Mouse (Mus musculus) neural tube, postnatal 0 days (tissue): Measurements from ENCODE around the gene Zfand3. TPM values are rescaled to one million over a fixed set of nuclear protein-coding genes. Genes with fewer than 3 reads are reported as not detected.

Source experiments
- polyA plus RNA-seq: library from polyadenylated mRNA; unstranded; fragments of >200 nt; fragmentation: Nextera tagmentation; extraction: Ambion mirVana; gene quantifications from 2 replicates; pipeline ENCODE4 v1.2.1, GENCODE M21; 2015

The Zfand3 gene
- polyA plus RNA-seq = 50.3 and 52.3 TPM in 2 replicates

DNA sequence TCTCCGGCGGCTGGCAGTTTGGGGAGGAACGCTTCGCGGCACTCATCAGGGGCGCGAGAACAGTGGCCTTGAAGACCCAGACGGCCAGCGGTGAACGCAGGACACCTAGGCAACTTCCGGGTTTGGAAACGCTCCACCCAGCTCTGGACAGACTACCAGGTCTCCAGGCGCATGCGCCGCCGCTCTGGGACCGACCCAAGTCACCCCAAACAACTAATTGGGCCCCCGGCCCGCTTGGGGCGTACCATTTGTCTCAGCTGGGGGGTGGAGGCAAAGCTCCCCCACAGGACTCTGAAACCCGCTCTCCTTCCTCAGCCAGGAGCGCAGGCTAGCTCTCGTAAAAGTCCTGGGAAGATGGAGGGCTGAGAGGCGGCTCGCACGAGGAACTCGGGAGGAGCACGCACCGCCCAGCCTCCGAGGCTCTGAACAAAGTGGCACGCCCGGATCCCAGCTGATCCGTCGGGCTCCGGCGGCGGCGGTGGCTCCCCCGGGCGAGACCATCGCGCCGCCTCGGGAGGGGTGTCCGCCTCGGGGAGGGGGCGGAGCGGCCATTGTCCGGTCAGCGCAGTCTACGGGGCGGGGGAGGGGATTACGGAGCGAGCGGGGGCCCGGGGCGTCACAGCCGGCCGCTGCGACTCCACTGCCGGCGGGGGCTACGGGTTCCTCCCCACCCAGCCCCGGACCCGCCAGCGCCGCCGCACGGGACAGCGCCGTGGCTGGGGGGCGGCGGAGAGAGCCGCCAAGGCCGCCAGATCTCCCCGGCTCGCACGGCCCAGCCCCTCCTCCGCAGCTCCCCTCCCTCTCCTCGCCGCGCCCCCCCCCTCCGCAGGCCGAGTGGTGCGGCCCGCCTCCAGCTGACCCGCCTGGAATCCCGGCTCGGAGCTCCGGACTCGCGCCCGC lies at the start of gene Zfand3:
Gene Zfand3, plus strand, starts transcription at position 531 of the 900 bp plus-strand sequence.

DNA sequence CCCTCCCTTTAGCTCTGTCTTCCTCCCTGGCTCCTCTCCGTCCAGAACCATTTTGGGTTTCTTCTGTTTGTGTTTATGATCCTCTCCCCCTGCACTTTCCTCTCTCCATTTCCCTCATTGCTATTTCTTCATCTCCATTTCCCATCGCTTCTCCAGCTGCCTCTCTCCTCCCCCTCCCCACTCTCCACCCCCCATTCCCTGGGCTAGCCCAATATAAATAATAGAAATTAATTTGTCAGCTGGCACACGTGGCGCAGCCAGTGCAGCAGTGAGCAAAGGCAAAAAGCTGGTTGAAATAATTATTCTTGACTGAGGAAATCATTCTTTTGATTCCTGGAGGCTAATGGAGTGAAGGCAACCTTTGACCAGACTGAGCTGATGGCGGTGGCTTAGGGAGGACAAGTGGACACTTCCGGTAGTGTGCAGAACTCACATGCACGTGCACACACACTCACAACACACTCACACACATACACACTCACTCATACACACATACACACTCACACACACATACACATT lies 34.4 kb upstream of the Zfand3 start, which contains the start of gene Mdga1:
Gene Mdga1, minus strand, starts transcription at position 51 of the 519 bp plus-strand sequence.

Other genes starting within 250 kb of the Zfand3 start
- gene Mdga1, start 34.6 kb upstream of the Zfand3 start, polyA plus RNA-seq = 9.5 and 11.1 TPM in 2 replicates